In the genomic region with DNA sequence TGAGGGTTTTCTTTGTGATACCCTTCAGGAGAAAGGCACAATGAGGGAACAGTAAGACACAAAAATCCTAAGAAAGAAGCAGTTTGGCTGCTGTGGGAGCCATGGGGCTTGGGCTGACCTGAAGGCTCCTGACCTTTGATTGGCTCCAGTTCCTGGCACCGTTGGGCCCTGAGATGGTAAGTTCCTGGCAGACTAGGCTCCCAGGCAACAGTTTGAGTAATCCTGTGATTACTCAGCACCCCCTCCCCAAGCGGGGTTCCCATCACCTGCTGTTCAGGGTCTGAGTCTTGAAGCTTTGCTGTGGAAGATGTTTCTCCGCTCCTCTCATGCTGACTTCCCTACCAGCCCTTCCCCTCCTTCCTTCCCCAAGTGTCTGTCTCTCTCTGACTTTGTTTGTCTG, we compare ENCODE assay signal across 24 mouse cellular contexts. TPM values are rescaled to one million over a fixed set of nuclear protein-coding genes. Genes with fewer than 3 reads are reported as not detected.
DNase-seq lines count a peak whose midpoint lies in the region; ATAC-seq and TF ChIP-seq lines count a peak whose summit lies in the region.
"Had no signal": no experiment of that assay in that cellular context is flagged by ENCODE, and none has a peak within 500 bp of the region (broad histone marks: within the 10 kb centered on the region; RNA-seq: fewer than 3 reads in every experiment).

No protein-coding gene starts in this region.

- no peak overlapping the region for H3K27ac ChIP-seq in kidney, embryonic 15.5 days
- H3K27ac ChIP-seq in cerebellum, adult 2 months (ENCODE audit: insufficient read depth, low read length), result no peak overlapping the region
- H3K27ac ChIP-seq: embryonic facial prominence, embryonic 12.5 days; heart, embryonic 10.5 days; heart, embryonic 15.5 days; hindbrain, embryonic 13.5 days; hindbrain, postnatal 0 days had no signal

- peak; percentile 43 for DNase-seq in adrenal gland, postnatal 14 days
- no peak for DNase-seq in adrenal gland, adult 18-20 months (ENCODE audit: low spot score in 2 of 2)
- DNase-seq in kidney, postnatal 36 days, result peak; percentile 33 to 50
- DNase-seq in thymus, postnatal 14 days, result peak; percentile 65
- DNase-seq in thymus, adult 18-20 months, result no peak
- DNase-seq in cerebellum, adult 2 months, result no peak
- DNase-seq: cerebellum, adult 11 months; cerebellum, adult 9-10 months; cerebellum, postnatal 25 days; gastrocnemius, postnatal 10 days; heart, adult 18-20 months; heart, postnatal 14 days had no signal

- peaks cover 5% of the 10 kb centered on the region for H3K4me1 ChIP-seq in kidney, embryonic 15.5 days
- no peaks in the 10 kb centered on the region for H3K4me1 ChIP-seq in cerebellum, adult 2 months (ENCODE audit: control insufficient read depth, insufficient read depth, low read length)
- H3K4me1 ChIP-seq: heart, embryonic 15.5 days had no signal

- ATAC-seq in kidney, embryonic 15.5 days (replicated peaks; ENCODE audit: low FRiP score), result no peak
- ATAC-seq: forebrain, embryonic 16.5 days; hindbrain, postnatal 0 days had no signal

- no peak overlapping the region for H3K4me3 ChIP-seq in kidney, embryonic 15.5 days (replicated peaks)
- no peak overlapping the region for H3K4me3 ChIP-seq in cerebellum, adult 2 months (replicated peaks; ENCODE audit: insufficient read depth, low read depth, low read length)
- H3K4me3 ChIP-seq: embryonic facial prominence, embryonic 12.5 days; heart, embryonic 10.5 days; heart, embryonic 15.5 days; hindbrain, embryonic 13.5 days had no signal

- 65% methylated on average over 3 of the region's 3 CpGs for WGBS in kidney, embryonic 15.5 days
- WGBS in cerebellum, adult 2 months, result 29% methylated on average over 3 of the region's 3 CpGs

- no peak for TF ChIP-seq POLR2A in cerebellum, adult 2 months (IDR thresholded peaks at IDR 0.05; ENCODE audit: borderline replicate concordance, insufficient read depth, low read length)

- TF ChIP-seq CTCF in cerebellum, adult 2 months (IDR thresholded peaks at IDR 0.05; ENCODE audit: borderline replicate concordance, insufficient read depth, low read depth, low read length), result no peak

- H3K9me3 ChIP-seq in kidney, embryonic 15.5 days (replicated peaks), result no peaks in the 10 kb centered on the region
- H3K9me3 ChIP-seq: embryonic facial prominence, embryonic 12.5 days; heart, embryonic 10.5 days; heart, embryonic 15.5 days; hindbrain, embryonic 13.5 days had no signal

- no peak overlapping the region for H3K4me2 ChIP-seq in kidney, embryonic 15.5 days
- H3K4me2 ChIP-seq: embryonic facial prominence, embryonic 12.5 days; heart, embryonic 15.5 days; hindbrain, embryonic 13.5 days had no signal

- H3K36me3 ChIP-seq in kidney, embryonic 15.5 days, result no peaks in the 10 kb centered on the region
- H3K36me3 ChIP-seq: embryonic facial prominence, embryonic 12.5 days; heart, embryonic 10.5 days; heart, embryonic 15.5 days; hindbrain, embryonic 13.5 days had no signal

- no peaks in the 10 kb centered on the region for H3K27me3 ChIP-seq in kidney, embryonic 15.5 days
- H3K27me3 ChIP-seq in cerebellum, adult 2 months (ENCODE audit: control insufficient read depth, insufficient read depth, low read length), result no peaks in the 10 kb centered on the region
- H3K27me3 ChIP-seq: CH12.LX; hindbrain, embryonic 13.5 days had no signal

- no peak overlapping the region for H3K9ac ChIP-seq in kidney, embryonic 15.5 days
- H3K9ac ChIP-seq: embryonic facial prominence, embryonic 12.5 days; heart, embryonic 15.5 days; hindbrain, embryonic 13.5 days had no signal

RNA-seq across cellular contexts. Expression of gene Rorc, which starts 10.9 kb away (rescaled TPM):
- 21.3 and 26.3 TPM in 2 replicates for total RNA-seq in adrenal gland, postnatal 14 days (2021)
- 10 to 100 TPM; 20.3 to 27.7 TPM for total RNA-seq in adrenal gland, adult 18-20 months (2021)
- polyA plus RNA-seq in kidney, embryonic 15.5 days (2015; fragmentation: Nextera tagmentation; extraction: Ambion mirVana), result 8.6 and 9.6 TPM in 2 replicates
- 20.4 and 20.9 TPM in 2 replicates for polyA plus RNA-seq in cerebellum, adult 2 months (2012; rRNA removed)

RNA-seq across cellular contexts. Expression of gene Lingo4, which starts 14.8 kb away (rescaled TPM):
- 0.44 and 0.83 TPM in 2 replicates for total RNA-seq in adrenal gland, postnatal 14 days (2021)
- under 1 TPM; 0.56 to 0.70 TPM for total RNA-seq in adrenal gland, adult 18-20 months (2021)
- polyA plus RNA-seq in kidney, embryonic 15.5 days (2015; fragmentation: Nextera tagmentation; extraction: Ambion mirVana), result 0.17 and 0.32 TPM in 2 replicates
- 6.5 and 6.6 TPM in 2 replicates for polyA plus RNA-seq in cerebellum, adult 2 months (2012; rRNA removed)
- total RNA-seq: CH12.LX; hematopoietic stem cell, adult 5-6 weeks had no signal
- polyA plus RNA-seq: heart, embryonic 10.5 days had no signal

RNA-seq across cellular contexts. Expression of gene C2cd4d, which starts 21.2 kb away (rescaled TPM):
- 0.41 and 0.56 TPM in 2 replicates for total RNA-seq in adrenal gland, postnatal 14 days (2021)
- under 1 TPM; 0.38 to 0.40 TPM for total RNA-seq in adrenal gland, adult 18-20 months (2021)
- 0.40 and 0.59 TPM in 2 replicates for polyA plus RNA-seq in kidney, embryonic 15.5 days (2015; fragmentation: Nextera tagmentation; extraction: Ambion mirVana)
- 3.5 and 3.7 TPM in 2 replicates for polyA plus RNA-seq in cerebellum, adult 2 months (2012; rRNA removed)
- total RNA-seq: CH12.LX; hematopoietic stem cell, adult 5-6 weeks had no signal

RNA-seq across cellular contexts. Expression of gene Tdrkh, which starts 29.6 kb away (rescaled TPM):
- 10.7 and 10.9 TPM in 2 replicates for total RNA-seq in adrenal gland, postnatal 14 days (2021)
- total RNA-seq in adrenal gland, adult 18-20 months (2021), result 10 to 100 TPM in 1 of 2 experiments, 1 to 10 TPM in 1; 8.5 to 14.3 TPM
- 12.0 and 15.5 TPM in 2 replicates for polyA plus RNA-seq in kidney, embryonic 15.5 days (2015; fragmentation: Nextera tagmentation; extraction: Ambion mirVana)
- 21.4 and 22.8 TPM in 2 replicates for polyA plus RNA-seq in cerebellum, adult 2 months (2012; rRNA removed)
- total RNA-seq: CH12.LX had no signal

RNA-seq across cellular contexts. Expression of gene Them5, which starts 41.6 kb away (rescaled TPM):
- total RNA-seq in adrenal gland, postnatal 14 days (2021), result not detected in 2 replicates
- total RNA-seq in adrenal gland, adult 18-20 months (2021), result not detected
- 1.3 TPM in 1 of 2 replicates, not detected in the other for polyA plus RNA-seq in kidney, embryonic 15.5 days (2015; fragmentation: Nextera tagmentation; extraction: Ambion mirVana)
- not detected in 2 replicates for polyA plus RNA-seq in cerebellum, adult 2 months (2012; rRNA removed)
- total RNA-seq: CH12.LX; gastrocnemius, postnatal 10 days; heart, adult 18-20 months; heart, postnatal 14 days; hematopoietic stem cell, adult 5-6 weeks; hindbrain, postnatal 0 days had no signal
- polyA plus RNA-seq: cortical plate, adult 2 months; embryonic facial prominence, embryonic 12.5 days; frontal cortex, adult 2 months; heart, embryonic 10.5 days; intestine, embryonic 14.5 days had no signal

Comparison
In these comparisons a context has a peak if more than half of its experiments do, and no peak if none do; other contexts are left out.
1. DNase-seq: peak in adrenal gland, postnatal 14 days (single experiment), kidney, postnatal 36 days (2 of 2) and thymus, postnatal 14 days (single experiment); none in adrenal gland, adult 18-20 months (0 of 2), thymus, adult 18-20 months (0 of 2) and cerebellum, adult 2 months (0 of 2).